Mouse (Mus musculus): ENCODE data around the gene Aifm3.

The Aifm3 gene

DNA sequence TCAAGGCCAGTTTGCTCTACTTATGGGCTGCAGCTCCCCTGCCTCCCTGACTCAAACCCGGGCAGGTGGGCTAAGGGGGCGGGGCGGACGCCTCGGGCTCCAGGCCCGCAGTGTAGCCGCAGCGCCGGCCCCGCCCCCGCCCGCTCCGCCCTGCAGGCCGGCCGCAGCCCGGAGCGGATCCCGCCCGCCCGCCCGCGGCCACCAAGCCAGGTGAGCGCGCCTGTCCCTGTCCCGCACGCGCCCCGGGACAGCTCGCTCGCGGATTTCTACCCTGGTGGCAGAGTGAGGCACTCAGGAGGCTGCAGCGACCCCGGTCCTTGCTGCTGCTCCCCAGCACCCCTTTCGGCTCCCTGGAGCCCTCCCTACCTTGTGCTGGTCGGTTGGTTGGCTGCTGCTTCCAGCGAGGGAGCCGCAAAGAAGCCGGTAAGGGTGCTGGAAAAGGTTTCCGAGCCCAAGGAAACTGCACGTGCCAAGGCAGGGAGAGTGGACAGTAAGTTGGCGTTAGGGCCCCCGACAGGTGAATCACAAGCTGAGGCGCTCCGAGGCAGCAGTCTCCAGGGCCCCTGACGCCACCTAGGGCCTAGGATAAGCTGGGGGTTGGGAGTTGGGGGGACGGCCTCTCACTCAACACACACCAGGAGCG is at the start of gene Aifm3:
Gene Aifm3, plus strand, starts transcription at position 143 of the 643 bp plus-strand sequence.
- DNase-seq (ENCODE audit: low read depth, low spot score) = no peak

DNA sequence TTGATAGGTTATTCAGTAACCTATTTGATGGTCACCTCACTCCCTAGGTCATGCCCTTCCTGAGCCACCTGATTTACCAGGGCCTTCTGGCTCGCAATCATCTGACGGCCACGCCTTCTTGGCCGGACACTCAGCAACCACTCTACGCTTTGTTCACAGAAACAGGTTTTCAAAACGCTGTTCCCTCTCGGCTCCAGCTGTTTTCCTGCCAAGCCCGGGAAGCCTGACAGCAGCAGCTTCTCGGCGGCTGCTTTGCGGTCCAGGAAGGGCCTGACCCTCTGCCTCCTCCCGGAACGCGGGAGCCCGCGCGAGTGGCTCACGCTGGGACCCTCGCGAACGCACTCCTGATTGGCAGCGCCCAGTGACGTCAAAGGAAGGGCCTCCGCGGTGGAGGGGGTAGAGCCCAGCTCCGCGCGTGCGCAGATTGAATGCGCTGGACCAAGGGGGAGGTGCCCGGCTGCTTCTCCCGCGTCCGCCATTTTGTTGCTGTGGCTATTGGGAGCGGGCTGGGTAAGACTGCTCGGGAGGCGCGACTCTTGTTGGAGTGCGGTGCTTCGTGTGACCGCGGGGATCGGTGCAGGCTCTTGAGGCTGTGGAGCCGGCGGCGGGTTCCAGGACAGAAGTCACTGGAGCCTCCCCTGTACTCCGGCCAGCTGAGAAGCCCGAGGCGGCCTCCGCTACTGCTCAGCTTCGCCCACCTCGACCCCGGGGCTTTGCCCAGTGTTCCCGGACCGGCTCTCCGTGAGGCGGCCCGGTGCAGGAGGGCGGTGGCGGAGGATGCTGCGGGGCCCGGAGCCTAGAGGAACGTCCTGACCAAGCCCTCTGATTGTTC is 37.7 kb upstream of the Aifm3 start, which contains the start of gene Crkl:
Gene Crkl, plus strand, starts transcription at position 447 of the 832 bp plus-strand sequence.
- peak; percentile 99 for DNase-seq (ENCODE audit: low read depth, low spot score)

DNA sequence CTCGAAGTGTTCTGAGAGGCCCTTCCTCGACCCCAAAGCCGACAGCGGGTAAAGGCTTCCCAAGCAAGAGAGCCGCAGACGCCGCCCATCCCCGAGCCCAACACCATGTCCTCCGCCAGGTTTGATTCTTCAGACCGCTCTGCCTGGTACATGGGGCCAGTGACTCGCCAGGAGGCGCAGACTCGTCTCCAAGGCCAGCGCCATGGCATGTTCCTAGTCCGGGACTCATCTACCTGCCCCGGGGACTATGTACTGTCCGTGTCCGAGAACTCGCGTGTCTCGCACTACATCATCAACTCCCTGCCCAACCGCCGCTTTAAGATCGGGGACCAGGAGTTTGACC is 37.1 kb upstream of the Aifm3 start:
- DNase-seq (ENCODE audit: low read depth, low spot score) = peak; percentile 35

DNA sequence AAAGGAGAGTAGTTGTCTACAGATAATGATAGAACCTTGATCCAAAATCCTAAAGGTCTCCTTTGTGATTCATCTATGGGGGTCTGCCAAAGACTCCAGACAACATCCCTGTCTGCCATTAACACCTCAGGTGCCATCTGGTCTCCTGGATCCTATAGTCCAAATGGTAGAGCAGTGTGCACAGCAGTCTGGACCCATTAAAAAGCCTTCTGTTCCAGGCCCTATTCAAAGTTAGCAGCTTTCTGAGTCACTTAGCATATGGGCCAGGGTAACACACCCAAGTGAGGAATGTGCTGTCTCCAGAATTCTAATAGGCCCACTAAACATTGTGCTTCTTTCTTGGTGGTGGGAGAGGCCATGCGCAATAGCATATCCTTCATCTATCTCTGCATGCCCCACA is 32.5 kb upstream of the Aifm3 start:
- DNase-seq (ENCODE audit: low read depth, low spot score) = no peak

DNA sequence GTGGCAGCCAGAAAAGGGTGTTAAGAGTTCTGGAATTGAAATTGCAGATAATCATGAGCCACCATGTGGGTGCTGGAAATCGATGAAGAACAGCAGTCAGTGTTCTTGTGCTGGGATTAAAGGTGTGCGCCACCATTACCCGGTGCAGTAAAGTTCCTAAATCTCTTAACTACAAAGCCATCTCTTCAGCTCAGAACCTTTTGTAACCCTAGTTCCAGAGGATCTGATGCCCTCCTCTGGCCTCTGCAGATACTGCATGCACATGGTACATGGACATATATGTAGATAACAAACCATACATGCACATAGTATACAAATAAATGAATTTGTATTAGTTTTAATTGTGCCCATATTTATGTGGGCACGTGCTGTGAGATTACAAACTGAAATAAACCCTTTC is 29.2 kb upstream of the Aifm3 start:
- DNase-seq (ENCODE audit: low read depth, low spot score) = no peak

DNA sequence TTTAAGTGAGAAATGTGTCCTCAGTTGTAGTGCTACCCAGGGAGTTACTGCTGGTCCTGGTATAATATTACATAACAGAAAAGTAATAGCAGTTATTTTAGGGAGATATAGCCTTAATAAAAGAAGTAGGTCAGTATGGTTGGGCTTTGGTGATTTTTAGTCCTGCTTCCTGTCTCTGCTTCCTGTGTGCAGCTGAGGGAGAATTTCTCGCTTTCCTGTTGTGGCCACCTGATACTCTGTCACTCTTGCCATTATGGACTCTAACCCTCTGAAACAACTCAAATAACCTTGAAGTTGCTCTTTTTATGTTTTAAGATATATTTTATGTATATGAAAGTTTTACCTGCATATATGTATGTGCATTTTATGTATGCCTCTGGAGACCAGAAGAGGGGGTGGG is 27.8 kb upstream of the Aifm3 start:
- DNase-seq (ENCODE audit: low read depth, low spot score) = no peak

DNA sequence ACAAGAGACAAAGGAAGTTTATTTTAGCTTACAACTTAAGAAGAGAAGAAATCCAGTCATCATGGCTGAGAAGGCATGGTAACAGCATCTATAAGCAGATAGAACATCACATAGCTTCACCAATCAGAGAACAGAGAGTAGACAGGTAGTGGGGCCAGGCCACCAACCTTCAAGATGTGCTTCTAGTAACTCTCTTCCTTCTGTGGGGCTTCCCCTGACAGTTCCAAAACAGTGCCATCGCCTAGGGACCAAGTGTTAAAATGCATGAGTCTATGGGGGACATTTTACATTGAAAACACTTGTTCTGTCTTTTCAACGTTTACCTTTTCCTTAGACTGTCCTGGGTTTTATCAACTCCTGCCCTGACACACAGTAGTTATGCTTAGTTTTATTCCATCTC is 26.2 kb upstream of the Aifm3 start:
- no peak for DNase-seq (ENCODE audit: low read depth, low spot score)

DNA sequence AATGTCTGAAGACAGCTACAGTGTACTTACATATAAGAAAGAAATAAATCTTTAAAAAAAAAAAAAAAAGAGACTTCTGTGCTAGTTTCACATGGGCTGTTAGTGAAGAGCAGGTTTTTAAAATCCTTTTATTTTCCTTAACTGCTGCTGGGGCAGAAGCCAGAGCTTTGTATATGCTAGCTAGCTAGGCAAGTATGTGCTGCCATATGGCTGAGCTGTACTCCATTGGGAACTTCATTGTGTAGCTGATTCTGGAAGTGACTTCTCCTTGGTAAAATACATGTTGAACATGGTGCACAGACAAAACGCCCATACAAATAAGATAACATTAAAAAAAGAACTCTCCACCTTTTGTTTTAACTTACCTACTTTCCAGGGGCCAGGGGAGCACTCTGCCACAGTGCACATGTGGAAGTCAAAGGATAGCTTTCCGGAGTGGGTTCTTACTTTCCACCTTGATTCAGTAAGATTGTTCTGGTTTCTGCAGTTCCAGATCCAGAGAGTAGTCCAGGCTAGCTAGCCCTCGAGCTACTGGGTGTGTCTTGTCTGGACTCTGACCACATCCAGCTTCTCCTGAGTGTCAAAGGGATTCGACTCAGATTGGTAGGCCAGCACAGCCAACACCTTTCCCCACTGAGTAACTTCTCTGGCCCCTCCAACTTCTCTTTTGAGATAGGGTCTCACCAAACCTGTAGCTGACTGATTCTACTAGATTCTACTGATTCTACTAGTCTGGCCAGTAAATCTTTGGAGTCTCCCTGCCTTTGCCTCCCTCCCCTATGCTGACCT is 22.3 kb upstream of the Aifm3 start:
- no peak for DNase-seq (ENCODE audit: low read depth, low spot score)

DNA sequence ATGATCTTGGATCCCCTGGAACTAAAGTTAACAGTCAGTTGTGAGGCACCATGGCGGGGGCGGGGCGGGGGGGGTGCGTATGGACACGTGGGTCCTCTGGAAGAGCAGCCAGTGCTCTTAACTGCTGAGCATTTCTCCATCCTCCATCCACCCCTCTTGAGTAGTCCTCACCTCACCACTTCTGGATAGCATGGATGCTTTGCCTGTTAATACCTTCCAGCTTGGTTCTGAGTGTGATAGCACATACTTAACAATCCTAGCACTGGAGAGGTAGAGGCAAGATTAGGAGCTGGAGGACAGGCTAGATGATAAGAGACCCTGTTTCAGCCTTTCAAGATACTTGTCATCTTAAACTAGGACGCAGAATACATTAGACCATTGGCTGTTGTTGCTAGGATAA is 16.9 kb upstream of the Aifm3 start:
- no peak for DNase-seq (ENCODE audit: low read depth, low spot score)

DNA sequence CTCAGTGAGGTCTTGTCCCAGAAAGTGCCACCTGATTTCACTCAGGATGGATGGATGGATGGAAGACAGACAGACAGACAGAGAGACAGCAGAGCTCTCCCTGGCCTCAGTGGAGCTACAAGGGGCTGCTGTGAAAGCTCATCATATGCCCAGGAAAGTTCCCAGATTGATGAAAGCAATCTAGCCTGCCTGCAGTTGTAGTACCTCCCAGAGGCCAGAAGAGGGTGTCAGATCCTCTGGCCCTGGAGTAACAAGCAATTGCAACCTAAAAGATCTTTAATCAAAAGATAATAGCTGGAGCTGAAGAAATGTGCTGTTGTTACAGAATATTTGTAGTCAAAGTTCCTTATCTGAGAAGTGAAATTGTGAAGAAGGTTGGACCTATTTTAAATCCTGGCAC is 15.3 kb upstream of the Aifm3 start:
- DNase-seq (ENCODE audit: low read depth, low spot score) = no peak

DNA sequence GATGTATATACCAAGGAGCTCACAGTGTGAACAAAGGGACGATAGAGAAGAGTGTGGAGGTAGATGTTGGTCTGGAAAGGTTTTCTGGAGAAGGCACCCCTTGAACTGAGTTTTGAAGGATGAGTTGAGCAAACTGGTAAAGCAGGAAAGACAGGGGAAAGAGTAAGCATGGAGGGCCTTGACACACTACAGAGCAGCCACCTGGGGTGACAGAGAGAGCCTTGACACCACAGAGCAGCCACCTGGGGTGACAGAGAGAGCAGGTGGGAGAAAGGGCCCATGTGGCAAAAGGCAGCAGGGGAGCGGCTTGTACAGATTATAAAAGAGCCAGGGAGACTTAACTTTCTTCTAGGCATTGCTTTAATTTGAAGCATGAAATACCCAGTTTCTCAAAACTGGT is 14.7 kb upstream of the Aifm3 start:
- no peak for DNase-seq (ENCODE audit: low read depth, low spot score)

DNA sequence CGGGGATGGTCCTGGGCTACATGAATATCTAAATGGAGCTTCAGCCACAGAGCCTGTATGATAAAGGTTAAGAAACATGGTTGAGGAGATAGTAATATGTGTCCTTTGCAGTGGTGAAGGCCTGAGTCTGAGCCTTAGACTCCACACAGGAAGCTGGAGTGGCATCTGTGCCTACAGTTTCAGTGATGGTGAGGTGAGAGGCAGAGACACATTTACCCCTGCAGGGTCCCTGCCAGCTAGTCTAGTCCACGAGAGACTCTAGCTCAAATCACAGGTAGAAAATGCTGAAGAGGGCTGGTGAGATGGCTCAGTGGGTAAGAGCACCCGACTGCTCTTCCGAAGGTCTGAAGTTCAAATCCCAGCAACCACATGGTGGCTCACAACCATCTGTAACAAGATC is 14.1 kb upstream of the Aifm3 start:
- DNase-seq (ENCODE audit: low read depth, low spot score) = no peak

DNA sequence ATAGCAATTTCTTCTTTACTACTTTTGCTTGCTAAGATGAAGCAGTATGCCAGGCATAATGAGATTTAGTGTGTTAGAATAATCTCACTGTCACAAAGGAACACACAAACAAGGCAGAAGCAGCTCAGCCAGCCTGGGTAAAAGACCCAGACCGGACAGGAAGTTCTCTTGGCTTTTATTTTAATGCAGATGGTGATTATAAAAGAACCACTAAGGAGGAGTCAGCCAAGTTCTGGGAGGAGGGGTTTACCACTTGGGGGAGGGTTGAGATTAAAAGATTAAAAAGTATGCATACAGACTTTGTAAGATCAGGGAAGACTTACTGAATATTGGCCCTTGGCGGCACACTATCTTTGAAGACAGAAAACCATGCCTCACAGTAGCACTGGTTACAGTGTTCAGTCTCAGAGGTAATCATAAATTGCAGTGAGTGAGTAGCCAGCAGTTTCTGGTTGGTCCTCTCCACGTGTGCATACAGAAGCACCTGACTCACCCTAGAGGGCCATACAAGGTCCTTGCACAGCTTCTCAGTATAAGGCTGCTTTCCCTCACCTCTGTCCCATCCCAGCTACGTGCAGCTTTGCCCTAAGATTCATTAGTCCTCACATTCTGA is 11.0 kb upstream of the Aifm3 start:
- DNase-seq (ENCODE audit: low read depth, low spot score) = no peak

DNA sequence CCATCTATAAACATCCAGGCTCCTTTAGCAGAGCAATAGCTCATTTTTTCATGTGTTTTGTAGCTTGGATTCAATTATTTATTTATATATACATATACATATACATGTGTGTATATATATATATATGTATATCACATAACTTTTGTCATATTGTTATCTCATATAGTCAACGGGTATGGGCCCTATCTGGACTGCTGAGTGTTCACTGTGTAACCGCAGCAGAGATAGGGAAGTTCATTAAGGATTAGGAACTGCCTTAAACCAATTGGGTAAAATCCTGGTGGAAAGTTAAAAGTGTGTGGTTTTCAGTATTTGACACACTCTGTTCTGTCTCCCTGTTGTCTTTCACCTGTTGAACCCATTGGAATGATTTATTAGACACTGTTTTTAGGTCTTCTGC is 7.9 kb upstream of the Aifm3 start:
- DNase-seq (ENCODE audit: low read depth, low spot score) = no peak

DNA sequence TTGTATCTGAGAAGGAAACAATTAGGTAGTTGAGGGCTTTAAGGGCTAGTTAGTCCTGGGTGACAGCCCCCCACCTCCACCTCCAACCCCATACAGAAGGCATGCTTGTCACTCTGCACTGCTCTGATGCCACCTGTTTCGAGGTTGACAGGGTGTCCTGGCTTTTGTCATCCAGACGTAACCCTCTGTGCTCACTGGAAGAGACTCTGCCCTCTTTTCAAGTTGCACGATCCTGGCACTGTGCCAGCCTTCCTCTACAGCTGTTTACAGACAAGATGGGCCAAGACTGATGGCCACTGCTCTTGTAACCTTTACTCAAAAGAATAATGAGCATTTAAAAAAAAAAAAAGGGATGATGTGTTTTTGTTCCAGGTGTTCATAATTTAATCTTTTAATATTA is 2.9 kb upstream of the Aifm3 start:
- DNase-seq (ENCODE audit: low read depth, low spot score) = no peak

DNA sequence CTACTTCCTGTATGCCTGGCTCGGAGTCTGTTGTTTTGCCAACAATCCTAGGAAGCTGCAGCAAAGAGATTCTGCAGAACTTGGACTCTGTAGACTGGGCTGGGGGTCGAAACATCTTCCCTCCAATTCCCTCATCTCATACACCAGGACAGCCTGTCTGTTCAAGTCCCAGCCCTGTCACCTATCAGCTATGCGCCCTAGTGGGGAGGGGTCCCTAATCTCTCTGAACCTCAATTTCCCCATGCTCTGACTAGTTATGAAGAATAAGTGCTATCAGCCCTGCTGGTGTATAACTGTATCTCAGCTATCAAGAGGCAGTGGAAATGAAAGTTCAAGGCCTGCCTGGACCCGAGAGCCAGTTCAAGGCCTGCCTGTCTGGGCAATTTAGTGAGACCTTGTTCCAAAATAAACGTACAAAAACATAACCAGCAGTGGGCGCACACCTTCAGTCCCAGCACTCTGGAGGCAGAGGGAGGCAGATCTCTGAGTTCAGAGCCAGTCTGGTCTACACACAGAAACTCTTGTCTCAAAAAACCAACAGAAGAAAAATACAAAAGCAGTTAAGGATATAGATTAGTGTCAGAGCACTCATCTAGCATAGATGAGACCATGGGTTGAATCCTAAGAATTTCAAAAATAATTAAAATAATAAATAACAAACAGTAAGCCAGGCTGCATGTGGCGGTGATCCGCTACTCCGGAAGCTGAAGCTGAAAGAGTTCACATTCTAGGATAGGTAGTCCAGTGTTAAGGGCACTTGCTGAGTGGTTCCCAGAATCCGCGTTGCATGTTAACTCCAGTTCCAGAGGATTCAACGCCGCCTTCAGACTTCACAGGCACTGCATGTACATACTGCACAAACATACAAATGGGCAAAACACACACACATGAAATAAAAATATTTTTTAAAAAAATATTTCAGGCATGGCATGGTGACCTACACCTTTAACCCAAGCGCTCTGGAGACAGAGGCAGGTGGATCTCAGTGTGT is 638 bp upstream of the Aifm3 start:
- DNase-seq (ENCODE audit: low read depth, low spot score) = no peak

DNA sequence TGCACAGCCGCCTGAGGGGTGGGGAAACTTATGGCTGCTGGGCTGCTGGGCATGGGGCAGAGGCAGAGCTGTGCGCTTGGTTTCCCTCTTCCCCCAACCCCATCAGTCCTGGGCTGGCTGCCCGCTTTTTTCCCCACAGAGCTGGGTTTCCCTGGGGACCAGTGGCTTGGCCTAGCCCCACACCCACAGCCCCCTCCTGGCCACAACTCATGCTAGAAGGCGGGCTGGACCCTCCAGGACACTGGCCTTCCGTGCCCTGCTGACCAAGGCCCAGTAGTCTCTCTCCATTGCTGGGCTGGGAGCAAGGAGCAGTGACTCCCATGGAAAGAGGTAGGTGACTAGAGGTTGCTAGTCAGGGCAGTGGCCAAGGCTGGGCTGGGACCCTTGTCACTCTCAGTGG is 1.7 kb downstream of the Aifm3 start:
- DNase-seq (ENCODE audit: low read depth, low spot score) = no peak

DNA sequence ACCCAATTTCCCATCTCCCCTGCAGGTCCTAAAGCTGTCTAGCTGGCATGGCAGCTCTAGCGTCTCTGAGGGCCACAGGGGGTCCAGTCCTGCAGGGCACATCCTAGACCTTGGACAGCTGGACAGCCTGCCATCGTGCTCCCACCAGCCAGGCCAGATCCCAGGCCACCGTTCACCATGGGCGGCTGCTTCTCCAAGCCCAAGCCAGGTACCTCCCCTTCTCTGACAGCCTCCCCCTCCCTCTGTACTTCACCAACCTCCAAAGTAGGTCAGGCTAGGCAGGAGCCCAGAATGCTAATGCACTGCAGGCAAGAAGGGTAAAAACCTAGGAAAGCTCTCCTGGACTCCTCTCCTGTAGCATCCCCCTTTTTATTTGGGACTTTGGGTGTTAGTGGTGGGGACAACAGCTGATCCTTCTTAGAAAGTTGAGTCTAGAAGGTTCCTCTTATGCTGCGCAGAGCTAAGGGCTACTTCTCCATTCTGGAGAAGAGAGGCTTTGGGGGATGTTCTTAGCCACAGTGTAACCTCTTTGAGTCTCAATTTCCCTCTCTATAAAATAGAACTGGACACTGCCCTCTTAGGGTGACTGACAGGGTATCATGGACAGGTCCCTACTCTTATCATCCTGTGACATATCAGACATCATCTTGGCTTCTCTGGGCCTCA is 2.6 kb downstream of the Aifm3 start:
- DNase-seq (ENCODE audit: low read depth, low spot score) = no peak

DNA sequence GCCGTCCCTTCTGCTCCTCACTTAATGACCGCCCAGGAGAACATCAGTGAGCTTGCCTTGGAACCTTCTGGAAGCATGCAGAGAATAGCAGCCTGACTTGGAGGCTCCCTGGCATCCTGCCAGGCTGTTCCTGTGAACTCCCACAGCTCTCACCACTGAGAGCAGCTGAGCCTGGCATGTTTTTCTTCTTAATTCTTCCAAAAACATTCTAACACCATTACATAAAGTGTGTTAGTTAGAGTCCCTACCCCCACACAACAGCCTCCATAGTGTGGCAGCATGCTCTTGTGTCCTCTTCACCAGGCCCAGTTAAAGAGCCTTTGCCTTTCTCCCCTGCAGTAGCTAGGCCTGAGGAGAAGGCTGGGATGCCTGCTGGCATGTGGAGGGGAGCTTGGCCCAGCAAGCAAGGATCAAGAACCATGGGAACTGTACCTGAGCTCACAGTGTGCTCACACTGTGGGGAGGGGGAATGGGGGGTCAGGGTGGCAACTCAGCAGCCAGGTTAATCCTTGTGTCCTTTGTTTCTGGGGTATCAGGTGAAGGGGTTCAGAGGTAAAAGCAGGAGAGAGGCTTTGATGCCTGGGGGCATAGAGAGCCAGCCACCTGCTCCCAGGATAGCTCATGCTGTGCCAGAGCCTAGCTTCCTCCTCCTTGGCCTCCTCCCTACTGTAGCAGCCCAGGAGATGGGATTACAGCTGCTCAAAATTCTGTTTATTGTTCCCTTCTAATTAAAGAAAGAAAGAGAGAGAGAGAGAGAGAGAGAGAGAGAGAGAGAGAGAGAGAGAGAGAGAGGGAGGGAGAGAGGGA is 7.3 kb downstream of the Aifm3 start:
- no peak for DNase-seq (ENCODE audit: low read depth, low spot score)
